Mouse (Mus musculus) MN1 (cell line): Measurements from ENCODE around the gene 1810009A15Rik.
"Not testable (repeated sequence)": the region's sequence is repeated elsewhere in the genome, so short reads cannot be mapped to it uniquely, and the experiment has no call there.

ENCODE experiments used
- DNase-seq: peaks from one replicate; pipeline ENCODE4 v3.0.0-alpha.2; 2016; ENCODE audit warnings: low spot score

1810009A15Rik gene

DNA sequence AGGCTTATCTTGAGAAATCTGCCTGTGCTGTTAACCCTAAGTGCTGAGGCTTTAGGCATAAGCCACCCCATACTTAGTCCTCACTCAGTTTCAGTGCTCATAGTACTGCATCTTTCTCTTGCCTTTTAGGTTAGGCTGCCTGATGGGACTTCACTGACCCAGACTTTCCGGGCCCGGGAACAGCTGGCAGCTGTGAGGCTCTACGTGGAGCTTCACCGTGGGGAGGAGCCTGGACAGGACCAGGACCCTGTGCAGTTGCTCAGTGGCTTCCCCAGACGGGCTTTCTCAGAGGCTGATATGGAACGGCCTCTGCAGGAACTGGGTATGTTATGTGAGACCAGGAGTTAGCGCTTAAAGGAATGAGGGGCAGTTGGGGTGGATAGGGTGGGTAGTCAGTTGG, 13.6 kb upstream of the 1810009A15Rik start:
- no peak for DNase-seq

DNA sequence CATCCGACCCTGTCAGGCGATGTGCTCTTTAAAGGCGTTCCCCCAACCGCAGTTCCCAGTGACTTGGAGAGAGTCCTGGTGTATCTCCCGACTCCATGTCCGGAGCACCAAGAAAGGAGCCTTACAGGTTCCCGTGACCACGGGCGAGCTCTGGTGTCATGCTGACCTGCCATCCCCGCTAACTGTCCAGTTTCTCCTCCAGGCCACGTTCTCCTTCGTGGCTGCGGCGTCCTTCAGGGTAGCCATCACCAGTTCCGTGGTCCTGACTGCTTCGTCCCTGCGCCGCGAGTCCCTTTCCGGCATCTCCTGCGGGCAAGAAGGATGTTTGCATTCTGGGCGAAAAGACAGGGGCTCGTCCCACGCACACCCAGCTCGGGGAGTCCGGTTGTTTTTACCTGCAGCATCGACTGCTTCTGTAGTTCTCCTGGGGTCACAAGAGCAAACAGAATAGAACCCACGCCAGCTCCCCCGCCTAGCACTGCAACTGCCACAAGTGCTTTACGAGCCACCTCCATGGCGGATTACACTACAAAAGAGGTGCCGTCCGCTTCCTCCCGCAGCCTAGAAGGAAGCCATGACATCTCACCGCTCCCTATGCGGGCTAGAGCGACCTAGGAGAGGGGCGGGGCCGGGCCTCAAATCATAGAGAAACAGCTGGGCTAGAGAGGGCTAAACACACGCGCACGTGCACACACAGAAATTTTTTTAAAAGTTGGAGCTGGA, 8.2 kb upstream of the 1810009A15Rik start, which contains the start of gene Uqcc3:
Uqcc3 (minus strand) TSS at position 613 of the 723 bp plus-strand sequence.
- peak; percentile 82 for DNase-seq

DNA sequence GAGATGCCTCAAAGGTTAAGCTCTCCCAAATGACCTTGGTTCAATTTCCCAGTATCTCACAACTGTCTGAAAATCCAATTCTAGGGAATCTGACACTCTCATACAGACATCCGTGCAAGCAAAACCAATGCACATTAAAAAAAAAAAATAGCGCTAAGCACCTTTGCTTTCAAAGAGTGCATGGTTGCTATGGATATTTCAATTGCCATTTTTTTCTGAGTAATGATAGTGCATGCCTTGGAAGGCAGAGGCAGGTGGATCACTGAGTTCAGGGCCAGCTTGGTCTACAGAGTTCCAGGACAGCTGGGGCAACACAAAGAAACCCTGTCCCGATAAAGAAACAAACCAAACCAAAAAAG, 7.6 kb upstream of the 1810009A15Rik start:
- DNase-seq, result no peak

DNA sequence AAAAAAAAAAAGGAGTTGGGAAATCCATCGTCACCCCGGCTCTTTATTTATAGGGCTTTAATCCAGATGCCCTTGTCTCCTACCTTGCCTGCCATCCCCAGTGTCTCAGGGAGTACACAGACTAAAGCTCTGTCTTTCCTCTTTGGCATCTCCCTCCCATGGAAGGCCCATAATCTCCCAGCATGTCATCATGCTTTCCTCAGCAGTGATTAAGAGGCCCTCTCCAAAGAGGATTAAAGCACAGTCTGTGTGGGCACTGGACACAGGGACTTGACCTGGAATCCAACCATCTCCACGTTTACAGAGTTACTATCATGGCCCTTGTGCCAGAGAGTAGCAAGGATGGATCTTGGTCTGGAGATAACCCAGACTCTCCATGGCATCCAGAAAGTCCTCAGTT, 5.0 kb upstream of the 1810009A15Rik start, which contains the start of the genes Lbhd1 and Gm49403:
Lbhd1 (plus strand) TSS at position 117 of the 400 bp plus-strand sequence.
Gm49403 (plus strand) TSS at position 315 of the 400 bp plus-strand sequence.
- no peak for DNase-seq

DNA sequence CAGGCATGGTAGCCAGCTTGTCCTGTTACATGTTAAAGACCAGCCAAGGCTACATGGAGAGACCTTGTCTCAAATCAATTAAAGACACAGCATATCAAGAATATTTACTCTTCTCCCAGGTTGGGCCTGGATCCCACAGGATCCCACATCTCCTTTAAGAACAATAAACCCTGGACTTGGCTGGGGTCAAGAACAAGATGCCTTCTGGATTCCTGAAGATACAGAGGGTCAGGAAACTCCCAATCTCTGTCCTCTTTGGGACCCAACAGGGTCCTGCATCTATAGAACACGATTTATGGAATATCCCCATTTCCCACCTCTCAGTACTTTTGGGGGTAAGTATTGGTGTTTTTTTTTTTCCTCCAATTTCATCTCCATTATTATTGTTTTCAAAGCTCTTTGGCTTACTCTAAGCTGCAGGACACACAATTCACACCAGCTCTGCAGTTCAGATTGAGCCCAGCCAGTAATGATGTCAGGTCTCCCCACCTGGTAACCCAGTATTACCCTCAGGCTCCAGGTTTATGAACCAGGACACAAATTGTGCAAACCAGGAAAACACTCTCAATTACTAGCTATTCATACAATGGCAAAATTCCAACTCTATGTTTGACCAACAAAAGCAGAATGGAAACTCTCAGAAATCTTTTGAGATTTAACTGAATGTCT, 1.6 kb upstream of the 1810009A15Rik start:
- DNase-seq, result no peak

DNA sequence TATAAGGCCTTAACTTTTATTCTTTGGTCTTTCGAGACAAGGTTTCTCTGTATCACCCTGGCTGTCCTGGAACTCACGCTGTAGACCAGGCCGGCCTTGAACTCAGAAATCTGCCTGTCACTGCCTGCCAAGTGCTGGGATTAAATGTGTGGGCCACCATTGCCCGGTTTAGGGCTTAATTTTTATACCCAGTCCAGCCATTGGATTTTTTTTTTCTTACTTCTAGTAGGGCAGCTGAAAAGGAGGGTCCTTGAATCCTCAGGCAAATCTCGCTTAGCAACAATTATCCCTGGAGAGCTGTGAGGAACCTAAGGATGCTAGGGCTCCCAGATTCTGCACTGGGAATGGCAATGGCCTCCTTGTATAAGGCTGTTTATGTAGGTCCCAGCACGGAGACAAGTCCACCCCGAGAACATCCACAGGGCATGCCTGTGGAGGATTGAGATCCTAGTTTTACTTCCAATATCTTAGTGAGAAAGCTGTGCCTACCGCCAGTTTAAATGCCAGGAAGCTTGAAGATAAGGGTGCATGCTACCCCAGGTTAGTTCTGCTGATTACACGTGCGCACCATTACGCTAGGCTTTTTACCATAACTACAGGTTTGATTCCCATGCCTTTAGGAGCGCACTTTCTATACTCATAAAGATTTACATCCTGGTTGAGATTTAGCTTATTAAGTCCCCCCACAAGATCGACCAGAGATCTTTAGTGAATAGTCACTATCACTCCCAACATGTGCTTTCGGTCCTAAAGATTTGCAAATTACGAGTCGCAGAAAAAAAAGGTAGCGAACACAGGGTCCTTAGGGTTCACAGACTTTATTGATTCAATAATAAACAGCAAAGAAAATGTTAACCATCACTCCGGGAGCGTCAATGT, 829 bp upstream of the 1810009A15Rik start:
- no peak for DNase-seq

DNA sequence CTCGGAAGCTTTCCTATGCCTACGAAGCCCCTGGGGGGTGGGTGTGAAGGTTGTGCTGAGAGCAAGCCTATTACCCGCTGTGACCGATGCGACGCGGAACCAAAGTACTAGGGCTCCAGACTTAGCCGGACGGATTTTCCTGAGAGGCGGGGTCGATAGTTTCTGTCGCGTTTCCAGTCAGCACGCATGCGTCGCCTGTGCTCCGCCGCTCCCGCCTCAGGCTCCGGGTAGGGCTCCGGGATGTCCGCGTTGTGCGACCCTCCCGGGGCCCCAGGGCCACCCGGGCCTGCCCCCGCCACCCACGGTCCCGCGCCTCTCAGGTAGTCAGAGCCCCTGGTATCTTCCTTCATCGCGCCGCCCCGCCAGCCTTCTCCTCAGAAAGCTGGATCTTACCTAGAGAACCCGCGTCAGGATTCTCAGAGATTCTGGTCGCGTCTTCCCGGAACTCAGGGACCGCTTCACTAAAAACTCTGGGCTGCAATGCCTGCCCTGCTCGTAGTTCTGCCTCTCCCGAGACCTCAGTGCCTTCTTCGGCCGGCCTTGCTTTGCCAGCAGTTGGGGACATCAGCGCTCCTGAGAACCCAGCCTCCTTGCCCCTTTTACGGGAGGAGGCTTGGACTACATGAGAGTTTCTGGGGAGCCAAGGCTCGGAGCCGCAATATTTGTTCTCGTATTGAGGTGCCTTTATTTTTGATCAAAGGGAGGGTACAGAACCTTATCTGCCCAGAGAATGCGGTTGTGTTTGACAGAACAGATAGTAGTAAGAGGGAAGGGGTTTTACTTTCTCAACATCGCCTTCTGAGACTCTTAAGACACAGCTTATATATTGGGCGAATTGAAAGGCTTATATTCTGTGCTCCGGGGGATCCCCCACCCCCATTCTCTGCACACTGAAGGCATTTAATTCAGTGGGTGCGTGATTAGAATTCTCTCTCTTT, 4.4 kb downstream of the 1810009A15Rik start, which contains the start of gene Ints5:
Ints5 (plus strand) TSS at position 177 of the 938 bp plus-strand sequence.
- DNase-seq, result peak; percentile 85

DNA sequence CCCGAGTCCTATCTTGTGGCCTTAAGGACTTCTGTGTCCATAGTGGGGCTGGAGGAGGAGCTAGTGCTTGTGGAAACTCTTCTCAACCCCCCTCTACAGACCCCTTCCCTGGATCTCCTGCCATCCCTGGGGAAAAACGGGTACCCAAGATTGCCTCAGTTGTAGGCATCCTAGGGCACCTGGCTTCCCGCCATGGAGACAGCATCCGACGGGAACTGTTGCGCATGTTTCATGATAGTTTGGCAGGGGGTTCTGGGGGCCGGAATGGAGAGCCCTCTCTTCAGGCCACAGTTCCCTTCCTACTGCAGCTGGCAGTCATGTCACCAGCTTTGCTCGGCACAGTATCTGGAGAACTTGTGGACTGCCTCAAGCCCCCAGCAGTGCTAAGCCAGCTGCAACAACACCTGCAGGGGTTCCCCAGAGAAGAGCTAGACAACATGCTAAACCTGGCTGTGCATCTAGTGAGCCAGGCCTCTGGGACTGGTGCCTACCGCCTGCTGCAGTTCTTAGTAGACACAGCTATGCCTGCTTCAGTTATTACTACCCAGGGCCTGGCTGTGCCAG, 6.8 kb downstream of the 1810009A15Rik start:
- no peak for DNase-seq

DNA sequence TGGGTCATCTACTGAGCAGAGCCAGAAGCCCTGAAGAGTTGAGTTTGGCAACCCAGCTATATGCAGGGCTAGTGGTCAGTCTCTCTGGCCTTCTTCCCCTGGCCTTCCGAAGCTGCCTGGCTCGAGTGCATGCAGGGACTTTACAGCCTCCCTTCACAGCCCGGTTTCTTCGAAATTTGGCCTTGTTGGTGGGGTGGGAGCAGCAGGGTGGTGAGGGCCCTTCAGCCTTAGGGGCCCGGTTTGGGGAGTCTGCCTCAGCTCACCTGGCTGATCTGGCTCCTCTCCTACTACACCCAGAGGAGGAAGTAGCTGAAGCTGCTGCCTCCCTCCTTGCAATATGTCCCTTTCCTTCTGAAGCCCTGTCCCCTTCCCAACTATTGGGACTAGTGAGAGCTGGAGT, 7.6 kb downstream of the 1810009A15Rik start:
- not testable (repeated sequence) for DNase-seq

DNA sequence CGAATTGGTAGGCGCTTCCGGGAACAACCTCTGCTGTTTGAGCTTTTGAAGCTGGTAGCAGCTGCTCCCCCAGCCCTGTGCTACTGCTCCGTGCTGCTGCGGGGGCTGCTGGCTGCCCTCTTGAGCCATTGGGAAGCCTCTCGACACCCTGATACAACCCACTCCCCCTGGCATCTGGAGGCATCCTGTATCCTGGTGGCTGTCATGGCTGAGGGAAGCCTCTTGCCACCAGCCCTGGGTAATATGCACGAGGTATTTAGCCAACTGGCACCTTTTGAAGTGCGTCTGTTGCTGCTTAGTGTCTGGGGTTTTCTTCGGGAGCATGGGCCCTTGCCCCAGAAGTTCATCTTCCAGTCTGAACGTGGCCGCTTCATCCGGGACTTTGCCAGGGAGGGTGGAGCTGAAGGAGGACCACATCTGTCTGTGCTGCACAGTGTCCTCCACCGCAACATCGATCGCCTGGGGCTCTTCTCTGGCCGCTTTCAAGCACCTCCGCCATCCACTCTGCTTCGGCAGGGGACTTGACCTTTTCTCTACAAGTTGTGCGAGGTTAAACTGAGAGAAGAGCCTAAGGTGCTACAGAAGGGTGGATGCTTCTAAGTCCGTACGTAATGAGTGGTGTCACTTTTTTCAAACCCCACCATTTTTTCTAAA, 8.7 kb downstream of the 1810009A15Rik start:
- peak; percentile 62 for DNase-seq

DNA sequence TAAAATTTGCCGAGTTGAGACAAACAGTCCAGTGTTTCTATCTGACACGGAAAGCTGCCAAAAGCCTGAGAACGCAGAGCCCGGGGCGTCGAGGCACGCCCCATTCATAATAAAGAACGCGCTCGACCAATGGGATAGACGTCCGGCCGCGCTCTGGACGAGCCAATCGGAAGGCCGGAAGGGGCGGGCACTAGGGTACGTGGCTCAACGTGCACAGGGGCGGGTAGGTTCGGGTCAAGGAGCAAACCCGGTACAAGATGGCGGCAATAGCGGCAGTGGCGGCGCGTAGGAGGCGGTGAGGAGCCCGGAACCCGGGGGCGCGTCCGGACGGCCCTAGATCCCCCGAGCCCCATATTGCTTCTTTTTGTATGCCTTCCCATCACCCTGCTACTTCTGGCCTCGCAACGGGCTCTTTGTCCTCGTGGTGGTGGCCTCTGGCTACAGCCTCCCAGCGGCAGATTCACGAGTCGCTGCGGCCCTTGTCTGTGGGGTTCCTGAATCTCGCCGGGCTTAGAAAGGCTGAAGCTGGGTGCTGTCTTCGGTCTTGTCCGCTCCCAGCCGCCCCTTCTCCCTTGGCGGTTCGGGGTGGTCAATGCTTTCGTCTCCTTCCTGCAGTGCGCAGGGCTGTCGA, 9.3 kb downstream of the 1810009A15Rik start, which contains the start of gene Ganab:
Ganab (plus strand) TSS at position 207 of the 631 bp plus-strand sequence.
- peak; percentile 94 for DNase-seq

DNA sequence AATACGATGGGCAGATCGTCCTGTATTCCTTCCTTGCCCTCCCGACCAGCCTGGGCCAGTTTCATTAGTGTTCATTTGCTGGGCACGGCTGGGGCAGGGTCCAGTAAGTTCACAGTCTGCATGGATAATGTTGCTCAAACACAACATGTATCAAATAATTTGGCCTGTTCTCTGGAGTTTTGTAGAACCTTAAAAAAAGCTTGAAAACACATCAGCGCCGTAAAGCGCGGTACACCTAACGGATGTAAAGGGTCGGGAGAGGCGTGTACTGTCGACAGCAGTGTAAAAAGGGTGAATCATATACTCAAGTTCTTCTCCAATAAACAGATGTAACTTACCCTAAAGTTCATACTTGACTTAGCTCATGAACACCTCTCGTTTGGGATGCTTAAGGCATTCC, 9.9 kb downstream of the 1810009A15Rik start:
- no peak for DNase-seq

DNA sequence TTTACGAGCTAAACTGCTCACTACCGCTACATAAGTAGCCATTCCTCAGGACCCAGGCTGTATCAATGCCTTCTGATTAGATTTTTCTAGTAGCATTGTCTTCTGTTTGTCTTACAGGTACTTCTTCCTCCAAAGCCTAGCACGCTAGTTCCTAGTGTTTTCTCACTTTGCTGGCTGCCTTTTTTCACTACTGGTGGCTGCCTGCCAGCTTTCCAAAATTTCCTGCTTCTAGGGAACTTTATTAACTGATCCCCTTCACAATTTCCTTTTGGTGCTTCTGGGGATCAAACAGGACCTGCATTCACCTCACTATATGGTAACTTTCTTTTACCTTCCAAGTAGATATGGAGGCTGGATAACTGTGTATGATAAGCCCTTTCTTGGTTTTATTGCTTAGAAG, 10.4 kb downstream of the 1810009A15Rik start:
- DNase-seq, result no peak

DNA sequence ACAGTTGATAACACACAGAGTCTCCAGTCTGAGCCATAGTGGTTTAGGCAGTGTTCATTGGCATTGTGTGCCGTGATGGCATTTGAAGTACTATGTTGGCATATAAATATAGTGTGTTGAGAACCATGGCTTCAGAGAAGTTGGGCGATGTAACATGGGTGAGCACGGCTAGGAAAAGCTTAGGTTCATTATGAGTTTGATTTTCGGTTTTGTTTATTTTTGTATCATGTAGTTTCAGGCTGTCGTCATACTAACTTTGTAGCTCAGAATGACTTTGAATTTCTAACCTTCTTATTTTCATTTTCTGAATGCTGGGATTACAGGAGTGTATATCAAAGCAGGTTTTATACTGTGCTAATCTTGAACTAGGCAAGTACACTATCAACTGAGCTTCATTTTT, 14.8 kb downstream of the 1810009A15Rik start:
- no peak for DNase-seq

DNA sequence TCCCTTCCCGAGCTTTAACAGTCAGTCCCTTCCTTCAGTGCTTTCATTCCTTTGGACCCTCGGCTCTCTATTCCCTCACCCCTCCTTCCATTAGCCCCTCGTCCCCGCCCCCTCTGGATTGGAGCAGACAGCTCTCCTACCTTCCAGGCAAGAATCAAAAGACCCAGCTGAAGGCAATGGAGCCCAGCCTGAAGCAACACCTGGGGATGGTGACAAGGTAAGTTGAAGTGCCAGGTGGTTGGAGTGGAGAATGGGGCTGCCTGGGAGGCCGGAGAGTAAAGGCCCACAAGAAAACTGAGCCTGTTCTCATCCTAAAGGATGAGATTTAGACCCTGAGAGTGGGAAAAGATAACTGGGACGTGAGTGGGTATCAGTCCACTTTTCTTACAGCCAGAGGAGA, 19.9 kb downstream of the 1810009A15Rik start:
- DNase-seq, result no peak

DNA sequence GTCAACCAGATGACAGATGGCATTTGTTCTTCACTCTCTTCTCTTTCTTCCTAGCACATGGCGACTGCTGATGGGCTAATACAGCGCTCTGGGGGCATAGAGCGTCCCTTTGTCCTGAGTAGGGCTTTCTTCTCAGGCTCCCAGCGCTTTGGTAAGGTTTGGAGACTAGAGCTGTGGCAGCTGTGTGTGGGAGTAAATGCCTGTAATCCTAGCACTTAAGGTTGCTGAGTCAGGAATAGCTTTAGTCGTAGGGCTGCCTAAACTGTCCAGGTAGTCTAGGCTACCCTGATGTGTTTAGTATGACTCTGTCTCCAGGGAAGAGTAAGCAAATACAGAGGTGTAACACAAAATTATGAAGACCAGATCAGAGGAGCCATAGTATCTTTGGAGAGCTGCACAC, 23.2 kb downstream of the 1810009A15Rik start:
- no peak for DNase-seq

DNA sequence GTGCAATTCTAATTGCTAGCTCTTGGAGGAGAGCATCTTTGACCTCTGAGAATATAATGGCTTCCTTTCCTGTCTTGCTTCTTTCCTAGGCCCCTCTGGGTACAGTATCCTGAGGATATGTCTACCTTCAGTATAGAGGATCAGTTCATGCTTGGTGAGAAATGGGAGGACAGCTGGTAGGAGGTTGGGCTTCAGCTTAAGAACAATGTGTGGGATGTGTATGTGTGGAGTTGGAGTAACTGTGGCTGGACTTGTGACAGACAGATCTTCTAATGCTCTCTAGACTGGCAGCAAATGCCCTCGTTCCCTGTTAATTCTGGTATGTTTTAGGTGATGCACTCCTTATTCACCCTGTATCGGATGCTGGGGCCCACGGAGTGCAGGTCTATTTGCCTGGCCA, 25.6 kb downstream of the 1810009A15Rik start:
- DNase-seq, result no peak

DNA sequence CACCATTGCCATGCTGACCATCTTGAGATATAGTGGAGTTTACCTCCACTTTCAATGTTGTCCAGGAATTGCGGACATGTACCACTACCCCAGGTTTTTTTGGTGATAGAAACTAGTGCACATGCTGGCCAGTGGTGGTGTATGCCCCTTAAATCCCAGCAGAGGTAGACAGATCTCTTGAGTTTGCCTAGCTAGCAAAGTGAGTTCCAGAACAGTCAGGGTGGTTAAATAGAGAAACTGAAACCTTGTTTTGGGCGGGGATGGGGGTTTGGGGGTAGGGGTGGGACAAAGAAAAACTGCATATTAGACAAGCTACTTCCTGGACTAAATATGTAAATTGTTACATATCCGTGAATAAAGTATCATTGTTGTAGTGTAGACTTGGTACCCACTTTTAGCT, 30.3 kb downstream of the 1810009A15Rik start:
- DNase-seq, result no peak

DNA sequence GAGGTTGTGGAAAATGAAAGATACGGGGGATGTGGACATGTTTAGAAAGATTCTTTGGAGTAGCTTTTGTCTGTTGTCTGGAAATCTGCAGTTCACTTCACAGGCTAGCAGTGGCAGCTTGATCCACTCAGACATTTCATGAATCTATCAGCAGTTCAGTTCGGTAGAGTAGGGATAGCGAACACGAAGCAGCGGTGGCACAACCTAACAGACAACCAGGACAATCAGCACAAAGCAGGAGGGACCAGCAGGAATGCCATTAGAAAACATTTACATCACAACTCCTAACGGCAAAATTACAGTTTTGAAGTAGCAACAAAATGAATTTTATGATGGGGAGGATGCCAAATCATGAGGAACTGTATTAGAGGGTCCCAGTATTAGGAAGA, 31.0 kb downstream of the 1810009A15Rik start:
- no peak for DNase-seq
